Mouse (Mus musculus) ES-Bruce4 (cell line): Measurements from ENCODE around the gene Hoxb9.

ENCODE experiments used
- CTCF ChIP-seq: IDR thresholded peaks from one replicate; pipeline ENCODE4 v1.8.1; 2011; ENCODE audit warnings: low read depth, low read length
- POLR2A ChIP-seq: IDR thresholded peaks from one replicate; pipeline ENCODE4 v1.8.1; 2011; ENCODE audit warnings: low read length; ENCODE audit not compliant: insufficient read depth

DNA sequence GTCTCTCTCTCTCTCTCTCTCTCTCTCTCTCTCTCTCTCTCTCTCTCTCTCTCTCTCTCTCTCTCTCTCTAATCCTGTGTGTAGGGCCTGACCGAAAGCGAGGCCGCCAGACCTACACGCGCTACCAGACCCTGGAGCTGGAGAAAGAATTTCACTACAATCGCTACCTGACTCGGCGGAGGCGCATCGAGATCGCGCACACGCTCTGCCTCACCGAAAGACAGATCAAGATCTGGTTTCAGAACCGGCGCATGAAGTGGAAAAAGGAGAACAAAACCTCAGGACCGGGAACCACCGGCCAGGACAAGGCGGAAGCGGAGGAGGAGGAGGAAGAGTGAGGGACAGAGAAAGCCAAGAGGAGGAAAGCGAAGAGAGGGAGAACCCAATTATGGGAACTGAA lies 18.0 kb downstream of the Hoxb9 start:
- TF ChIP-seq CTCF (no peak), POLR2A (no peak)
